Mouse (Mus musculus) cerebellum, postnatal 14 days (tissue): ENCODE results near the gene Ube3c.
"Not testable (repeated sequence)": the region's sequence is repeated elsewhere in the genome, so short reads cannot be mapped to it uniquely, and the experiment has no call there.

Source experiments
- DNase-seq, 2 experiments: peaks; one replicate each; pipeline ENCODE4 v3.0.0; 2021; ENCODE audit warnings: mixed read lengths in 2 of 2

Ube3c gene

GRCm38 (mm10) chr5:29568848-29569377 is at the start of gene Ube3c:
TSS of gene Ube3c (plus strand) at chr5:29569242.
- DNase-seq: peak; percentile 99 to 100

GRCm38 (mm10) chr5:29560111-29560510 is 8.9 kb upstream of the Ube3c start:
- no peak for DNase-seq

GRCm38 (mm10) chr5:29560667-29561066 is 8.4 kb upstream of the Ube3c start:
- DNase-seq: no peak

GRCm38 (mm10) chr5:29569378-29570280 is 587 bp downstream of the Ube3c start:
- DNase-seq: no peak

GRCm38 (mm10) chr5:29574286-29574685 is 5.2 kb downstream of the Ube3c start:
- DNase-seq: not testable (repeated sequence)

GRCm38 (mm10) chr5:29575085-29575484 is 6.0 kb downstream of the Ube3c start:
- DNase-seq: no peak

GRCm38 (mm10) chr5:29577795-29578631 is 9.0 kb downstream of the Ube3c start:
- DNase-seq: no peak

- DNase-seq: peak; percentile 22 to 33
Observed at GRCm38 (mm10) chr5:29583880-29584595, 15.0 kb downstream of the Ube3c start.

- DNase-seq: not testable (repeated sequence)
Observed at GRCm38 (mm10) chr5:29592161-29592560, 23.1 kb downstream of the Ube3c start.

GRCm38 (mm10) chr5:29606546-29606945 is 37.5 kb downstream of the Ube3c start:
- DNase-seq: no peak

GRCm38 (mm10) chr5:29625610-29626009 is 56.6 kb downstream of the Ube3c start:
- DNase-seq: no peak

GRCm38 (mm10) chr5:29629941-29630340 is 60.9 kb downstream of the Ube3c start:
- no peak for DNase-seq

- DNase-seq: no peak
Observed at GRCm38 (mm10) chr5:29631711-29632110, 62.7 kb downstream of the Ube3c start.

GRCm38 (mm10) chr5:29636298-29636697 is 67.3 kb downstream of the Ube3c start:
- DNase-seq: no peak

GRCm38 (mm10) chr5:29636884-29637283 is 67.8 kb downstream of the Ube3c start:
- no peak for DNase-seq

- DNase-seq: no peak
Observed at GRCm38 (mm10) chr5:29641124-29641884, 72.3 kb downstream of the Ube3c start.

- DNase-seq: no peak
Observed at GRCm38 (mm10) chr5:29651696-29652095, 82.7 kb downstream of the Ube3c start.

- no peak for DNase-seq
Observed at GRCm38 (mm10) chr5:29657590-29658339, 88.7 kb downstream of the Ube3c start.

- DNase-seq: not testable (repeated sequence)
Observed at GRCm38 (mm10) chr5:29661246-29661645, 92.2 kb downstream of the Ube3c start.

- DNase-seq: no peak
Observed at GRCm38 (mm10) chr5:29665391-29665790, 96.3 kb downstream of the Ube3c start.

- no peak for DNase-seq
Observed at GRCm38 (mm10) chr5:29672551-29672950, 103.5 kb downstream of the Ube3c start.
